Mouse (Mus musculus) MEL (cell line): ENCODE measurements around the gene Fgfrl1. TPM values are rescaled to one million over a fixed set of nuclear protein-coding genes. Genes with fewer than 3 reads are reported as not detected.

Experiments
- DNase-seq: peaks from one replicate; pipeline ENCODE4 v3.0.0; 2011; ENCODE audit warnings: low read depth, low spot score
- H3K27ac ChIP-seq: 2 replicates; pipeline ENCODE4 v1.5.1; 2012; ENCODE audit warnings: low read depth, mild to moderate bottlenecking, control low read depth, low read length, moderate library complexity; ENCODE audit not compliant: control insufficient read depth
- H3K27me3 ChIP-seq, 2 experiments: fragments of 150-350 bp in 1 of 2; sonication (generic) in 1 of 2; 2 replicates each; pipeline ENCODE4 v1.6.1; 2012; ENCODE audit warnings: low read length in 2 of 2, mild to moderate bottlenecking in 2 of 2, improper control_type of control experiment in 1 of 2, moderate library complexity in 1 of 2; ENCODE audit not compliant: insufficient read depth in 2 of 2, control insufficient read depth in 1 of 2
- H3K36me3 ChIP-seq, 2 experiments: 2 replicates each; pipeline ENCODE4 v1.6.1; 2012 to 2014; ENCODE audit warnings: low read length in 2 of 2, improper control_type of control experiment in 1 of 2, inconsistent platforms in 1 of 2, mild to moderate bottlenecking in 1 of 2; ENCODE audit not compliant: insufficient read depth in 2 of 2, control insufficient read depth in 1 of 2
- H3K4me1 ChIP-seq, 2 experiments: fragments of 150-350 bp in 1 of 2; sonication (generic) in 1 of 2; 2 replicates each; pipeline ENCODE4 v1.6.1; 2012; ENCODE audit warnings: low read length in 2 of 2, improper control_type of control experiment in 1 of 2, mild to moderate bottlenecking in 1 of 2; ENCODE audit not compliant: insufficient read depth in 2 of 2, control insufficient read depth in 1 of 2
- H3K4me3 ChIP-seq, 2 experiments: fragments of 150-350 bp in 1 of 2; sonication (generic) in 1 of 2; 2 replicates each; pipeline ENCODE4 v1.5.1; 2012; ENCODE audit warnings: low read depth in 2 of 2, low read length in 2 of 2, mild to moderate bottlenecking in 2 of 2, moderate library complexity in 2 of 2, control low read depth in 1 of 2, improper control_type of control experiment in 1 of 2; ENCODE audit not compliant: control insufficient read depth in 1 of 2, insufficient read depth in 1 of 2
- H3K79me2 ChIP-seq: 2 replicates; pipeline ENCODE4 v1.6.1; 2012; ENCODE audit warnings: mild to moderate bottlenecking, low read length, moderate library complexity; ENCODE audit not compliant: control insufficient read depth, poor library complexity, insufficient read depth
- H3K9ac ChIP-seq: 2 replicates; pipeline ENCODE4 v1.6.1; 2012; ENCODE audit warnings: low read depth, mild to moderate bottlenecking, control low read depth, low read length, moderate library complexity; ENCODE audit not compliant: control insufficient read depth, poor library complexity, severe bottlenecking
- H3K9me3 ChIP-seq: fragments of 150-350 bp; sonication (generic); replicated peaks from 2 replicates; pipeline ENCODE4 v1.6.1; 2012; ENCODE audit warnings: mild to moderate bottlenecking, low read length, improper control_type of control experiment, moderate library complexity; ENCODE audit not compliant: insufficient read depth
- BHLHE40 ChIP-seq: IDR thresholded peaks from 2 replicates; pipeline ENCODE4 v1.6.1; 2012; ENCODE audit warnings: low read depth, mild to moderate bottlenecking, inconsistent platforms, low read length, improper control_type of control experiment, borderline replicate concordance
- CHD1 ChIP-seq: IDR thresholded peaks from 2 replicates; pipeline ENCODE4 v1.6.1; 2012; ENCODE audit warnings: low read depth, mild to moderate bottlenecking, inconsistent platforms, low read length, improper control_type of control experiment
- CHD2 ChIP-seq: IDR thresholded peaks from 2 replicates; pipeline ENCODE4 v1.6.1; 2011; ENCODE audit warnings: low read length, improper control_type of control experiment
- CTCF ChIP-seq, 3 experiments: IDR thresholded peaks in 2 of 3; conservative IDR thresholded peaks in 1 of 3; 2 replicates each; pipeline ENCODE4 v1.5.1; 2011 to 2012; ENCODE audit warnings: low read length in 3 of 3, low read depth in 2 of 3, mild to moderate bottlenecking in 2 of 3, improper control_type of control experiment in 1 of 3, inconsistent platforms in 1 of 3, mixed read lengths in 1 of 3, moderate library complexity in 1 of 3; ENCODE audit not compliant: control insufficient read depth in 1 of 3, insufficient read depth in 1 of 3, poor library complexity in 1 of 3, severe bottlenecking in 1 of 3
- E2F4 ChIP-seq: IDR thresholded peaks from 2 replicates; pipeline ENCODE4 v1.6.1; 2011; ENCODE audit warnings: low read depth, low read length, improper control_type of control experiment, borderline replicate concordance
- ELF1 ChIP-seq: IDR thresholded peaks from 2 replicates; pipeline ENCODE4 v1.6.1; 2014; ENCODE audit warnings: low read depth, mild to moderate bottlenecking, inconsistent platforms, low read length, improper control_type of control experiment, moderate library complexity
- ETS1 ChIP-seq: IDR thresholded peaks from 2 replicates; pipeline ENCODE4 v1.6.1; 2012; ENCODE audit warnings: low read depth, mild to moderate bottlenecking, inconsistent platforms, low read length, improper control_type of control experiment, moderate library complexity
- GABPA ChIP-seq: IDR thresholded peaks from 2 replicates; pipeline ENCODE4 v1.6.1; 2012; ENCODE audit warnings: low read depth, mild to moderate bottlenecking, inconsistent platforms, low read length, improper control_type of control experiment, moderate library complexity
- HCFC1 ChIP-seq: IDR thresholded peaks from 2 replicates; pipeline ENCODE4 v1.6.1; 2012; ENCODE audit warnings: low read depth, mild to moderate bottlenecking, inconsistent platforms, low read length, improper control_type of control experiment, moderate library complexity
- KAT2A ChIP-seq: conservative IDR thresholded peaks from 2 replicates; pipeline ENCODE4 v1.6.1; 2012; ENCODE audit warnings: low read depth, low read length, improper control_type of control experiment, inconsistent platforms
- MAFK ChIP-seq: IDR thresholded peaks from 2 replicates; pipeline ENCODE4 v1.6.1; 2011; ENCODE audit warnings: low read depth, mild to moderate bottlenecking, low read length, improper control_type of control experiment, borderline replicate concordance
- MAX ChIP-seq: IDR thresholded peaks from 2 replicates; pipeline ENCODE4 v1.6.1; 2011; ENCODE audit warnings: low read length, improper control_type of control experiment
- MAZ ChIP-seq: IDR thresholded peaks from 2 replicates; pipeline ENCODE4 v1.6.1; 2012; ENCODE audit warnings: low read depth, mild to moderate bottlenecking, inconsistent platforms, low read length, improper control_type of control experiment
- MEF2A ChIP-seq: IDR thresholded peaks from 2 replicates; pipeline ENCODE4 v1.6.1; 2014; ENCODE audit warnings: low read depth, mild to moderate bottlenecking, inconsistent platforms, low read length, improper control_type of control experiment; ENCODE audit not compliant: poor library complexity, insufficient replicate concordance, severe bottlenecking; ENCODE audit errors: extremely low read depth
- MXI1 ChIP-seq: IDR thresholded peaks from 2 replicates; pipeline ENCODE4 v1.6.1; 2011; ENCODE audit warnings: mild to moderate bottlenecking, low read depth, low read length, improper control_type of control experiment
- MYC ChIP-seq: IDR thresholded peaks from 2 replicates; pipeline ENCODE4 v1.6.1; 2011; ENCODE audit warnings: low read depth, mild to moderate bottlenecking, low read length, improper control_type of control experiment, moderate library complexity
- NELFE ChIP-seq: IDR thresholded peaks from 2 replicates; pipeline ENCODE4 v1.6.1; 2011; ENCODE audit warnings: low read depth, low read length, improper control_type of control experiment
- NRF1 ChIP-seq: IDR thresholded peaks from 2 replicates; pipeline ENCODE4 v1.6.1; 2014; ENCODE audit warnings: low read depth, mild to moderate bottlenecking, inconsistent platforms, low read length, improper control_type of control experiment, moderate library complexity; ENCODE audit not compliant: poor library complexity, insufficient read depth, severe bottlenecking
- POLR2A ChIP-seq, 2 experiments: IDR thresholded peaks; 2 replicates each; pipeline ENCODE4 v1.6.1; 2011 to 2012; ENCODE audit warnings: low read length in 2 of 2, mild to moderate bottlenecking in 2 of 2, control low read depth in 1 of 2, improper control_type of control experiment in 1 of 2, low read depth in 1 of 2, moderate library complexity in 1 of 2; ENCODE audit not compliant: control insufficient read depth in 1 of 2, insufficient read depth in 1 of 2, poor library complexity in 1 of 2
- POLR2AphosphoS2 ChIP-seq: IDR thresholded peaks from 2 replicates; pipeline ENCODE4 v1.6.1; 2011; ENCODE audit warnings: low read length, improper control_type of control experiment
- RAD21 ChIP-seq: IDR thresholded peaks from 2 replicates; pipeline ENCODE4 v1.6.1; 2011; ENCODE audit warnings: mild to moderate bottlenecking, low read depth, low read length, improper control_type of control experiment
- RCOR1 ChIP-seq: IDR thresholded peaks from 2 replicates; pipeline ENCODE4 v1.6.1; 2012; ENCODE audit warnings: low read depth, mild to moderate bottlenecking, inconsistent platforms, low read length, improper control_type of control experiment
- SIN3A ChIP-seq: IDR thresholded peaks from 2 replicates; pipeline ENCODE4 v1.6.1; 2012; ENCODE audit warnings: low read length, improper control_type of control experiment, inconsistent platforms
- SMC3 ChIP-seq: IDR thresholded peaks from 2 replicates; pipeline ENCODE4 v1.6.1; 2011; ENCODE audit warnings: low read depth, low read length, improper control_type of control experiment
- TAL1 ChIP-seq: IDR thresholded peaks from 2 replicates; pipeline ENCODE4 v1.6.1; 2012; ENCODE audit warnings: mild to moderate bottlenecking, inconsistent platforms, low read length, moderate library complexity, mixed read lengths
- TBP ChIP-seq: IDR thresholded peaks from 2 replicates; pipeline ENCODE4 v1.8.0; 2011; ENCODE audit warnings: low read depth, low read length, improper control_type of control experiment
- TCF12 ChIP-seq: IDR thresholded peaks from 2 replicates; pipeline ENCODE4 v1.6.1; 2014; ENCODE audit warnings: low read depth, mild to moderate bottlenecking, inconsistent platforms, low read length, improper control_type of control experiment, moderate library complexity
- UBTF ChIP-seq: IDR thresholded peaks from 2 replicates; pipeline ENCODE4 v1.6.1; 2012; ENCODE audit warnings: low read depth, mild to moderate bottlenecking, inconsistent platforms, low read length, improper control_type of control experiment, moderate library complexity, borderline replicate concordance; ENCODE audit not compliant: insufficient read depth
- ZC3H11A ChIP-seq: IDR thresholded peaks from 2 replicates; pipeline ENCODE4 v1.6.1; 2012; ENCODE audit warnings: low read depth, mild to moderate bottlenecking, inconsistent platforms, low read length, improper control_type of control experiment
- ZKSCAN1 ChIP-seq: IDR thresholded peaks from 2 replicates; pipeline ENCODE4 v1.6.1; 2012; ENCODE audit warnings: low read depth, mild to moderate bottlenecking, inconsistent platforms, low read length, improper control_type of control experiment, moderate library complexity
- ZMIZ1 ChIP-seq: IDR thresholded peaks from 2 replicates; pipeline ENCODE4 v1.6.1; 2012; ENCODE audit warnings: low read depth, mild to moderate bottlenecking, inconsistent platforms, low read length, improper control_type of control experiment, moderate library complexity
- ZNF384 ChIP-seq: IDR thresholded peaks from 2 replicates; pipeline ENCODE4 v1.6.1; 2012; ENCODE audit warnings: low read depth, mild to moderate bottlenecking, inconsistent platforms, low read length, improper control_type of control experiment
- polyA plus RNA-seq, 2 experiments: library from polyadenylated mRNA; stranded (reverse) in 1 of 2; unstranded in 1 of 2; fragments of >175 nt in 1 of 2; fragments of >200 nt in 1 of 2; gene quantifications; 2 replicates each; pipeline versions ENCODE4 v1.2.1 to v1.2.4; 2012; ENCODE audit warnings: low replicate concordance in 2 of 2, low read depth in 1 of 2; ENCODE audit not compliant: insufficient read length in 2 of 2, insufficient read depth in 1 of 2, missing spikeins in 1 of 2
- total RNA-seq: library from RNA; depleted of rRNA; stranded (reverse); fragments of 300-350 nt; gene quantifications from 2 replicates; pipeline ENCODE4 v1.2.3, GENCODE M21; 2012

Fgfrl1 gene
- total and polyA plus RNA-seq, 3 experiments: 16.0 to 27.3 TPM; not detected in 1

- no peak for TF ChIP-seq UBTF
- no peak for TF ChIP-seq E2F4
- TF ChIP-seq RAD21: peak; percentile 76
- TF ChIP-seq POLR2A (IDR thresholded peaks at IDR 0.05; ENCODE audit: control insufficient read depth in 1 of 2, insufficient read depth in 1 of 2, low read depth in 1 of 2, low read length in 2 of 2, poor library complexity in 1 of 2): peak; percentile 77
- TF ChIP-seq ELF1: peak; percentile 59
These were observed 22.9 kb upstream of the Fgfrl1 start, which contains the start of gene Dgkq (continued) for GRCm38 (mm10) chr5:108668977-108669936.

- peaks cover 15 to 37% of the 10 kb centered on the region in 2 experiments for H3K4me1 ChIP-seq
- peak overlapping the region; percentile 88 for H3K9ac ChIP-seq
- H3K79me2 ChIP-seq: peaks cover 26% of the 10 kb centered on the region
- peaks cover 2 to 25% of the 10 kb centered on the region in 2 experiments; a peak in 3 of 4 replicates for H3K36me3 ChIP-seq
- DNase-seq: no peak
- peak overlapping the region; percentile 95 for H3K27ac ChIP-seq
- H3K4me3 ChIP-seq: peak overlapping the region; percentile 60 to 79
- no peaks in the 10 kb centered on the region for H3K27me3 ChIP-seq
- H3K9me3 ChIP-seq: no peaks in the 10 kb centered on the region
- TF ChIP-seq ELF1 (no peak), TAL1 (no peak), ZKSCAN1 (peak; percentile 18; the same call in 1 of the 2 replicates), SIN3A (no peak), TBP (no peak), E2F4 (no peak), CHD2 (no peak), POLR2A (IDR thresholded peaks at IDR 0.05; ENCODE audit: control insufficient read depth in 1 of 2, insufficient read depth in 1 of 2, low read depth in 1 of 2, low read length in 2 of 2, poor library complexity in 1 of 2) (peak in 1 of 2 experiments; percentile 28; a peak in 1 of 4 replicates), ETS1 (no peak), ZC3H11A (no peak), MEF2A (no peak), ZMIZ1 (peak; percentile 93), MYC (no peak), ZNF384 (no peak), KAT2A (no peak), CTCF (IDR thresholded peaks at IDR 0.05 in 2 of 3, conservative IDR thresholded peaks at IDR 0.05 in 1 of 3; ENCODE audit: control insufficient read depth in 1 of 3, insufficient read depth in 1 of 3, low read depth in 2 of 3, low read length in 3 of 3, poor library complexity in 1 of 3, severe bottlenecking in 1 of 3) (no peak), SMC3 (peak; percentile 16; the same call in 1 of the 2 replicates), MAX (no peak), NRF1 (no peak), BHLHE40 (no peak), CHD1 (no peak), MAZ (peak; percentile 35; the same call in 1 of the 2 replicates), GABPA (no peak), RCOR1 (no peak), NELFE (no peak), TCF12 (no peak), MAFK (no peak), UBTF (no peak), HCFC1 (no peak), RAD21 (no peak), POLR2AphosphoS2 (peak; percentile 89), MXI1 (no peak)
These were observed 22.2 kb upstream of the Fgfrl1 start for GRCm38 (mm10) chr5:108669986-108670385.
